Mouse (Mus musculus): Measurements from ENCODE around the gene Cpxm2. TPM values are rescaled to one million over a fixed set of nuclear protein-coding genes. Genes with fewer than 3 reads are reported as not detected.

Cpxm2 gene
- polyA plus RNA-seq, 2 experiments = 31.4 to 47.1 TPM

DNA sequence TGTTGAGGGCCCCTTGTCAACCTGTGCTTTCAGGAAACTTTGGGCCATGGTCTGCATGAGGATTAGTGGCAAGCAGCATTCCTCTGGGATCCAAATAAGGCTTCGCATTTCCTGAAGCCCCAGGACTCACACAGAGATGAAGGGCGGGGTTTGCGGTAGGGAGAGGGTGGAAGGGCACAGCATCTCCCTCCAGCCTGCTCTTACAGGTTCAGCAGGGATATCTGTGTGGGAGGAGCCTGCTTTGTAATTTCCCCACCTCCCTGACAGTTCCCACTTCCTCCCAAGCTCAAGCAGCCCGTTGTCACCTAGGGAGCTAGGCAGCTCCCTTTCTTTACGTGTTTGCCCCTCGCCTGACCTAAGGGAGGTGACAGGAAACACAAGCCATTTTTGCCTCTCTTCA, 165.5 kb downstream of the Cpxm2 start:
- DNase-seq (ENCODE audit: low spot score) (no peak), ATAC-seq (ENCODE audit: low FRiP score, low read depth) (no peak)
- WGBS = 17% methylated on average over 6 of the region's 6 CpGs

More for the DNA sequence above, 165.5 kb downstream of the Cpxm2 start:
- Histone ChIP-seq H3K4me1 (ENCODE audit: control insufficient read depth, insufficient read depth, low read length) (no peaks in the 10 kb centered on the region), H3K9ac (ENCODE audit: low read depth, low read length, severe bottlenecking) (no peak overlapping the region), H3K4me3 (replicated peaks; ENCODE audit: low read length) (no peak overlapping the region), H3K9me3 (ENCODE audit: control insufficient read depth, low read length) (no peaks in the 10 kb centered on the region), H3K27me3 (ENCODE audit: control insufficient read depth, insufficient read depth, low read length) (no peaks in the 10 kb centered on the region), H3K4me2 (replicated peaks; ENCODE audit: low read depth, low read length, severe bottlenecking) (no peak overlapping the region), H3K36me3 (ENCODE audit: control insufficient read depth, insufficient read depth, low read length) (no peaks in the 10 kb centered on the region), H3K27ac (replicated peaks; ENCODE audit: low read depth, low read length) (no peak overlapping the region)
- TF ChIP-seq POLR2A (IDR thresholded peaks at IDR 0.05; ENCODE audit: borderline replicate concordance, extremely low read depth, insufficient read depth, insufficient read length) = no peak

Other genes with a start within 250 kb of the Cpxm2 start
- gene Gpr26, start 188.3 kb downstream of the Cpxm2 start, polyA plus RNA-seq (2012; rRNA removed) = 0.01 and 0.03 TPM in 2 replicates
- gene Gpr26, start 188.3 kb downstream of the Cpxm2 start, polyA plus RNA-seq (2014; fragmentation: Nextera tagmentation; extraction: Ambion mirVana) = not detected in 2 replicates
- gene Chst15, start 162.5 kb upstream of the Cpxm2 start, polyA plus RNA-seq (2012; rRNA removed) = 16.1 and 19.1 TPM in 2 replicates
- 16.4 and 21.7 TPM in 2 replicates for gene Chst15, start 162.5 kb upstream of the Cpxm2 start, polyA plus RNA-seq (2014; fragmentation: Nextera tagmentation; extraction: Ambion mirVana)